Mouse (Mus musculus) mature B cell (primary cell): ENCODE results near the gene Uggt1.

Experiments
- in situ Hi-C: fragments of 300-500 bp; cut with MboI; formaldehyde crosslinking; loops from 2 replicates; pipeline ENCODE4 v1.14.3; 2019

Gene Uggt1

GRCm38 (mm10) chr1:36258631-36259030 is 14.1 kb upstream of the Uggt1 start:
- in situ Hi-C loops = loop anchor here (25.0 kb wide), 2 partner anchors 396 to 1421 kb away; partner anchors contain the start of genes Fam168b and Plekhb2

DNA sequence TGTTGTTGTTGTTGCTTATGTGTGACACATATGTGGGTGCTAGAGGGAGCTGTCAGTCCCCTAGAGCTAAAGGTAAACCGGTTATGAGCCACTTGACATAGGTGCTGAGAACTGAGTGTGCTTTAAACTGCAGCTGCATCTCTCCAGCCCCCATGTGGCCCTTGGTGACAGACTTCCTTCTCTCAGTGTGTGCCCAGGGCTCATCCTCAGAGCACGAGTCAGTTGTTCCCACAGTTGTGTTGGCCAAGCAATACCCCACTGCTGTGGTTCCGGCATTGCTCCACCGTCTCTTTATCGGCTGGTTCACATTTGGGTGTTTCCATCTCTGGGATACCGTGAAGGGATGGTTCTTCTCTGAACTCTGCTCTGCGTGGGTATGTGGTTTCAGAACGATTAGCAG is 12.8 kb upstream of the Uggt1 start:
- in situ Hi-C loops = loop anchor here (25.0 kb wide), 2 partner anchors 395 to 1420 kb away; partner anchors contain the start of genes Fam168b and Plekhb2

DNA sequence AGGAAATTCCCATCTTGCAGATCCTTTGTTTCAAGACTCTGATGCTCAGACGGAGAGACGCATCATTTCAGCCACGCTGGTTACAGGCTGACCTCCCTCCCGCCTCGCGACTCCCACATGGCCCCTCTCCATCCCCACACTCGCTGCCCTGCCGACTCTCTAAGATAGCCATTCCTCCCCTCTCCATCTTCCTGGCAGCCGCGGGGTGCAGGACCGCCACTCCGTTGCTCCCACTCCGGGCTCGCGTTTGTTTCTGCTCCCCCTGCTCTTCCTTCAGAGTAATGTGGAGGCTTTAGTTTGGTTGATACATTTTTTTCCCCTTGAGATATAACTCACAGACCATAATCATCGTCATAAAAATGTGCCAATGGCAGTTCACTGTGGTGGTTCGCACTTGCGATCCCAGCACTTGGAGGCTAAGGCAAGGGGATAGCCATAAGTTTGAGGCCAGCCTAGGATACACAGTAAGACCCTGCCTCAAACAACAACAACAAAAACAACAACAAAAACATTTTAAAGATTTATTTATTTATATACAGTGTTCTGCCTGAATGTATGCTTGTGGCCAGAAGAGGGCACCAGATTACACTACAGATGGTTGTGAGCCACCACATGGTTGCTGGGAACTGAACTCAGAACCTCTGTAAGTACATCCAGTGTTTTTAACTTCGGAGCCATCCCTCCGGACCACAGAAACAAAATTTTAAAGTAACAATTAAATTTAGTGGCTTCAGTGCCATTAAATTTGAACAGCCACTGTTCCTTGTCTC is 11.5 kb upstream of the Uggt1 start:
- in situ Hi-C loops = loop anchor here (25.0 kb wide), 2 partner anchors 394 to 1419 kb away; partner anchors contain the start of genes Fam168b and Plekhb2

GRCm38 (mm10) chr1:36254635-36255360 is 10.3 kb upstream of the Uggt1 start:
- in situ Hi-C loops = loop anchor here (25.0 kb wide), 2 partner anchors 392 to 1417 kb away; partner anchors contain the start of genes Fam168b and Plekhb2

GRCm38 (mm10) chr1:36252791-36253190 is 8.3 kb upstream of the Uggt1 start:
- in situ Hi-C loops = loop anchor here (25.0 kb wide), 2 partner anchors 390 to 1415 kb away; partner anchors contain the start of genes Fam168b and Plekhb2

DNA sequence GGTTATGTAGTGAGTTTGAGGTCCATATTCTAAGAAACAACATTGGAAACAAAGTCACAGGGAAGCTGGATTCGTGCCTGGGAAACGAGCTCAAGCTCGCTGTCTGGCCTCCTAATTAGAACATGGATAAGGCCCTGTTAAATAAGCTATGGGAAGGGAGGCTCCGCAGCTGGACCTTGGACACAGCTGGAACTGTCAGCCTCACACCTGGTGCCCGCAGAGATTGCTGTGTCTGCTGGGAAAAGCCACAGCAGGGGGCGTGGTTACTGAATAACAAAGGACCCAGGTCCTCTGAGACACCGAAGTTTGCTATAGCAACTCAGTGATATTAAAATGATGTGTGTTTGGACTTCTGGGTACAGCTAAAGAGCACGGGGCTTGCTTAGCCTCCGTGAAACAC is 6.9 kb upstream of the Uggt1 start:
- in situ Hi-C loops = loop anchor here (25.0 kb wide), 2 partner anchors 389 to 1414 kb away; partner anchors contain the start of genes Fam168b and Plekhb2

GRCm38 (mm10) chr1:36246688-36247087 is 2.2 kb upstream of the Uggt1 start:
- in situ Hi-C loops = no loop called here

DNA sequence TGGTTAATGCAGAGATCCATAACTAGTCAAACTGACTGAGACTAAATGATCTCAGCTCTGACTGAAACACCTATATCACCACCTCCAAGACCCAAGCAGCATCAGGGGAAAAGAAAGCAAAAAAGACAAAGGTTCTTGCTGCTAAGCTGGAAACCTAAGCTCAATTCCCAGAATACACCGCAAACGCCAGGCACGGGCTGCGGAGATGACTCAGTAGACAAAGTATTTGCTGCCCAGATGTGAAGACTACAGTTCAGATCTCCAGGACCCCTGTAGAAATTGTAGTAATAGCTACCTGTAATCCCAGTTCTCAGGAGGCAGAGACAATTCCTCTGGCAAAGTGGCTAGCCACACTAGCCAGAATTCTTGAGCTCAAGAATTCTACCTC is 302 bp upstream of the Uggt1 start:
- in situ Hi-C loops = no loop called here

DNA sequence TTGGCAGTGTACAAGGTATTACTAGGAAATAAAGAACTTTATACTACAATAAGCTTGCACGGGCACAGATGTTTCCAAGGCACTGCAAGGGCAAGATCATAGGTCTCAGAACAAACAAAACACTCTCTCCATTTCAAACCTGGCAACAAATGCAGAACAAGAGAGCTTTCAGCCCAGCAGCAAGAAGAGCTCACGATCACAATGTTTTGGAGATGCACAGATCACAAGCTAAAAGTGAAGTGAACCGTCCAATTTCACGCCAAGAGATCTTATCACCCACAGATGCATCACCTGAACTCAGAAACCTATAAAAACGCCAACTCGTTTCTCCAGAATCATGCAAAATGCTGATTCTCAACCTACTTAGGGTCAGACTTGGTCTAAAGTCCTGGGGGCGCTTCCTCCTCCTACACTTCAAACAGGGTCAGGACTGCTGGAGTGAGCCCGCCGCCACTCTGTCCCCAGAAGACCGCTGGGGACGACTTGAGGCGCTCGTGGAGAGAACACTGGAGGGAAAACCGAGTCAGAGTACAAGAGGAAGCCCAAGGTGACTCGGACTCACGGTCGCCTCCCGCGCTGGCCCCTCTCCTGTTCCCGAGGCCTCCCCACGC is 968 bp downstream of the Uggt1 start:
- in situ Hi-C loops = no loop called here

DNA sequence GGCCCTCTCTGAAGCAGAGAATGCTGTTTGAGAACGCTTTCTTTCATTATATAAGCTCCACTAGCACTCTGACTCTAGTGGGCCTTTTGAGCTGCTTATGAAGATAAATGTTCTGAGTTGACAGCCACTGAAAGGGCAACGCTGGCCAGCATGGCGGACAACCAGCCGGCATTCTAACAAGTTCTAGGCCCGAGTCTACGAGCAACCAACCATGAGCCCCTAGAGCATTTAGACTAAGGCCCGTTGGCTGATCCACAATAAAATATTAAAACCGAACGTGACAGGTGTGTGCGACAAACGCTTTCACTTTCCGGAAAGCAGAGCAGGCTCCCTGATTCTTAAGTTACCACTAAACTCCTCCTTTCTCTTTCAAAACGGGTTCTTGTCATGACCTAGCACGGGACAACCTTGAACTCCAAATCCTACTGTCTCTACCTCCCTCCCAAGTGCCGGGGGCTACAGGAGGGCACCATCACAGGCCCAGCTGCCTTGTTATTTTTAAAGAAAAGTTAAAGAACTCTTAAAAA is 2.6 kb downstream of the Uggt1 start:
- in situ Hi-C loops = no loop called here

DNA sequence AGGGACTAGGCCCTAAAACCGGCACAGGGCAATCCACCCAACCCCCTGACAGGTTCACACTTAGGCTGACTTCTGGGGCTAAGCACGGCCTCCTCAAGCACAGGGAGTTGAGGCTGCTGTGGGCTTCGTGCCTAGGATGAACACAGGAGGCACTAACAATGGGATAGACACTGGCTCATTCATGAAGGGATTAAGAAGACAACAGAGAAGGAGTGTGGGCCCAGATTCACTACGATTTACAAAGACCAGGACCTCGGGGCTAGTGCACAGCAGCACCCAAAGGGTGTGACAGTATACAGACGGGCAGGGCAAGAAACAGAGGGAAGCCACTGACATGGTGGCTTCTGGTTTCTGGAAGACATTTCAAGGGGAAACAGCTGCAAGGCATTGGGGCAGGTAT is 4.3 kb downstream of the Uggt1 start:
- in situ Hi-C loops = no loop called here

DNA sequence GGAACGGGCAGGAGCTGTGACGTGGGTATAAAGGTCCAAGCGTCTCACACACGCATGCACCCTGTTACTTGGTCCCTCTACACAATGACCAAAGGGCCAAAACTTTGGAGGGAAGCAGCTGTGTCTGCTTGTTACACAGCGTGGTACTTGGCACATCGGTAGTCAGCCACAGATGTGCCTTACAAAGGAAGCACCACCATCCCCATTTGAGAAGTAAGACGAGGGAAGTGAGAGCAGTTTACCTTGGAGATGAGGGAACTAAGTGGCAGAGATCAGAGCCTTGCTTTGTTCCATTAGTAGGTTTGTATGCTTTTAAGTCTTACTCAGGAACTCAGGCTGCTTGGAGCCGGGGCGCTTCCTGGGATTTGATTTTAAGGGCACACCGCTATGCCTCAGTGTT is 5.1 kb downstream of the Uggt1 start:
- in situ Hi-C loops = no loop called here

- in situ Hi-C loops = no loop called here
Measured at GRCm38 (mm10) chr1:36235855-36236254, 8.7 kb downstream of the Uggt1 start.

- in situ Hi-C loops = no loop called here
Measured at GRCm38 (mm10) chr1:36235057-36235639, 9.4 kb downstream of the Uggt1 start.

GRCm38 (mm10) chr1:36233218-36233617 is 11.3 kb downstream of the Uggt1 start:
- in situ Hi-C loops = no loop called here

DNA sequence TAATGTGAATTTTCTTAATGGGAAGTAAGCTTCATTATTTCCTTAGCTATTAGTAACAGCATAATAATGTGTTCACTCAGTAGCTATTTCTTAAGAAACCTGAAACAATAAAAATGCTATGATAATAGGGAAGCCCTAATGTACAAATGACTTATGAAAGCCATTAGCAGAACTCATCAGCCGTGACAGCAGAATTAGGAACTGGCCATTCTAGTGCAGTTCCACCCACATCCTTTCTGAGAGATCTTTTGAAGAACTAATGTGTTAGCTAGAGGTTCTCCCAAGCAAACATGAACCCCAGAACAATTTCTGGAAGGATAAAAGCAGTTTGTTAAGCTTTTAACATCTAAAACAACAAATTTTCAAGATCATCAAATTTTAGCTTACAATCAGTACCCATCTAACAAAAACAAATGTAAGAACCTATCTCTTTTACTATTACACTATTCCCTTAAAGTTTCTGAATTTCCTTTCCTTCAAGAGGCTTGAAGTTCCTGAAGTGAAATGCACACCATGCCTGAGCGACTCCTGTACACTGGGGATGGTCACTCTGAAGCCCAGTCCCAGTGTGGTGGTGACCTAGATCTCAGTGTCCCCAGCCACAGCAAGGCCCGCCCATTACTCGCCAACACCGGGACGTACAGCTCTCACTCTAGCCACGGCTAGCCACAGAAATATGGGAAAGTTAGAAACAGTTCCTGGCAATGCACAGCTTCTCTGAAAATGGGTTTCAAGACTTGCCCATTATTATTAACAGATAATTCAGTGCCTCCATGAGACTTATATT is 13.4 kb downstream of the Uggt1 start:
- in situ Hi-C loops = no loop called here

GRCm38 (mm10) chr1:36228461-36228860 is 16.1 kb downstream of the Uggt1 start:
- in situ Hi-C loops = no loop called here

GRCm38 (mm10) chr1:36224648-36225047 is 19.9 kb downstream of the Uggt1 start:
- in situ Hi-C loops = no loop called here

DNA sequence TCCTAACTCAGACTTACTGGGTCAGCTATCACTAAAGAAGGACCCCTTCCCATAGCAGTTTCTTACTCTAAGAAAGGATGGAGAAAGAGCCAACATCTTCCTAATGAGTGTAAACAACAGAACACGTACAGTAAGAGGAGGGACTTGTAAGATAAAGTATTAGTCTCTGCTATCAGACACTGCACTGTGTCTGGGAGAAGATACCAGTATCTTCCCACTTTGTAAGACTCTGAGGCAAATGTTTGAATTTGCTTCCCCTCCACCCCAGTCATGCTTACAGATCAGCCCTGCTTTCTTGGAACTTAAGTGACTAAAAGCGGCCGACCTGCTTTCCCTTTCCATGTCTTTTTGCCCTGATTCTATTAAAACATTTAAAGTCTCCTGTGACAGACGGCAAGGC is 30.2 kb downstream of the Uggt1 start:
- in situ Hi-C loops = no loop called here

GRCm38 (mm10) chr1:36201739-36202138 is 42.8 kb downstream of the Uggt1 start:
- in situ Hi-C loops = no loop called here

DNA sequence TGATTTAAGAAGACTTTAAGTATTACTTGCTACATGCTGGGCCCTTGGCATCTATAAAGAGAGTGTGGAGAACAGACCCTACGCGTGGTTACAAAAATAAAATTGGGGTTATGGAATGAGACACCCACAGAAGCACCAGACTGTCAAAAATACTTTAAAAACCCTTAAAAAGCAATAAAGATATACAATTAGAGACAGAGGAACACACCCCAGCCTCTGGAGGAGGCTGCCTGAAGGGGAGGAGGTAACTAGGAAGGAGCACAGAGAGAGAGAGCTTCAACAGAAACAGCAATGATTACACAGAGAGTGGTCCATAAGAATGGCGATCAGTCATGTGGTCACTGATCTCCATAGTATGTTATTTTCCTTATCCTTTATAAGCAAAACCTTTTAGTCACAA is 50.0 kb downstream of the Uggt1 start:
- in situ Hi-C loops = no loop called here
